Mouse (Mus musculus) ES-CJ7 (cell line): ENCODE measurements around the gene Mettl17.
"Not testable (repeated sequence)": the region's sequence is repeated elsewhere in the genome, so short reads cannot be mapped to it uniquely, and the experiment has no call there.

ENCODE experiments used
- DNase-seq: peaks from one replicate; pipeline ENCODE4 v3.0.0; 2011; ENCODE audit warnings: low read depth, low spot score

The Mettl17 gene

GRCm38 (mm10) chr14:51884598-51885331, at the start of gene Mettl17:
Mettl17 (plus strand) TSS chr14:51884842.
- DNase-seq, result peak; percentile 99

- DNase-seq, result peak; percentile 39
Observed at GRCm38 (mm10) chr14:51838480-51838879, 46.2 kb upstream of the Mettl17 start.

GRCm38 (mm10) chr14:51842250-51842649, 42.4 kb upstream of the Mettl17 start:
- no peak for DNase-seq

- no peak for DNase-seq
Observed at GRCm38 (mm10) chr14:51842781-51843180, 41.9 kb upstream of the Mettl17 start.

GRCm38 (mm10) chr14:51843882-51844281, 40.8 kb upstream of the Mettl17 start:
- DNase-seq, result no peak

- no peak for DNase-seq
Observed at GRCm38 (mm10) chr14:51846566-51846965, 38.1 kb upstream of the Mettl17 start.

- DNase-seq, result not testable (repeated sequence)
Observed at GRCm38 (mm10) chr14:51851006-51851405, 33.6 kb upstream of the Mettl17 start.

- no peak for DNase-seq
Observed at GRCm38 (mm10) chr14:51853399-51853798, 31.2 kb upstream of the Mettl17 start, which contains the start of gene Ear6. Ear6 (plus strand) TSS chr14:51853699.

- DNase-seq, result not testable (repeated sequence)
Observed at GRCm38 (mm10) chr14:51855280-51855679, 29.4 kb upstream of the Mettl17 start.

- not testable (repeated sequence) for DNase-seq
Observed at GRCm38 (mm10) chr14:51863603-51864002, 21.0 kb upstream of the Mettl17 start.

GRCm38 (mm10) chr14:51870756-51871155, 13.9 kb upstream of the Mettl17 start:
- no peak for DNase-seq

- no peak for DNase-seq
Observed at GRCm38 (mm10) chr14:51871741-51872140, 12.9 kb upstream of the Mettl17 start.

GRCm38 (mm10) chr14:51877517-51877916, 7.1 kb upstream of the Mettl17 start:
- no peak for DNase-seq

- peak; percentile 94 for DNase-seq
Observed at GRCm38 (mm10) chr14:51883527-51884030, 1.1 kb upstream of the Mettl17 start.

GRCm38 (mm10) chr14:51884031-51884544, 554 bp upstream of the Mettl17 start:
- peak; percentile 32 for DNase-seq

GRCm38 (mm10) chr14:51886051-51886450, 1.4 kb downstream of the Mettl17 start:
- DNase-seq, result peak; percentile 48

- peak; percentile 2 for DNase-seq
Observed at GRCm38 (mm10) chr14:51889833-51890232, 5.2 kb downstream of the Mettl17 start.

- peak; percentile 48 for DNase-seq
Observed at GRCm38 (mm10) chr14:51892191-51892939, 7.7 kb downstream of the Mettl17 start, which contains the start of gene Slc39a2. Slc39a2 (plus strand) TSS chr14:51892889.

GRCm38 (mm10) chr14:51893094-51893794, 8.6 kb downstream of the Mettl17 start:
- DNase-seq, result peak; percentile 28

- DNase-seq, result no peak
Observed at GRCm38 (mm10) chr14:51893809-51894208, 9.2 kb downstream of the Mettl17 start.

- peak; percentile 1 for DNase-seq
Observed at GRCm38 (mm10) chr14:51895071-51895470, 10.4 kb downstream of the Mettl17 start.

- DNase-seq, result peak; percentile 1
Observed at GRCm38 (mm10) chr14:51896019-51896418, 11.4 kb downstream of the Mettl17 start.
